Mouse (Mus musculus): ENCODE results near the gene Nrn1l. TPM values are rescaled to one million over a fixed set of nuclear protein-coding genes. Genes with fewer than 3 reads are reported as not detected.

The Nrn1l gene
- polyA plus RNA-seq, 1 experiment: not detected

- Histone ChIP-seq H3K4me1 (ENCODE audit: control insufficient read depth, insufficient read depth, low read length) (peaks cover 34% of the 10 kb centered on the region), H3K4me3 (ENCODE audit: insufficient read depth, low read length) (peak overlapping the region; percentile 89), H3K27ac (ENCODE audit: insufficient read depth, low read depth, low read length) (peak overlapping the region; percentile 48)
- TF ChIP-seq CTCF (IDR thresholded peaks at IDR 0.05; ENCODE audit: low read depth, low read length) (no peak), POLR2A (IDR thresholded peaks at IDR 0.05; ENCODE audit: borderline replicate concordance, low read depth, low read length) (no peak)
Observed at GRCm38 (mm10) chr8:105855248-105856167, 37.9 kb upstream of the Nrn1l start.

- 0 out of 2 replicates have a peak overlapping the region, but pooled peaks have one; percentile 48 for H3K27ac ChIP-seq (ENCODE audit: insufficient read depth, low read depth, low read length)
- H3K4me1 ChIP-seq (ENCODE audit: control insufficient read depth, insufficient read depth, low read length): peaks cover 30% of the 10 kb centered on the region
Observed at GRCm38 (mm10) chr8:105856168-105856835, 37.1 kb upstream of the Nrn1l start.

GRCm38 (mm10) chr8:105858495-105858894 lies 34.9 kb upstream of the Nrn1l start:
- no peak overlapping the region for H3K4me3 ChIP-seq (ENCODE audit: insufficient read depth, low read length)
- H3K27ac ChIP-seq (ENCODE audit: insufficient read depth, low read depth, low read length): peak overlapping the region; percentile 61
- TF ChIP-seq CTCF (IDR thresholded peaks at IDR 0.05; ENCODE audit: low read depth, low read length) (no peak), POLR2A (IDR thresholded peaks at IDR 0.05; ENCODE audit: borderline replicate concordance, low read depth, low read length) (no peak)
- H3K4me1 ChIP-seq (ENCODE audit: control insufficient read depth, insufficient read depth, low read length): peaks cover 33% of the 10 kb centered on the region

More at GRCm38 (mm10) chr8:105856168-105856835, 37.1 kb upstream of the Nrn1l start:
- TF ChIP-seq CTCF (IDR thresholded peaks at IDR 0.05; ENCODE audit: low read depth, low read length) (no peak), POLR2A (IDR thresholded peaks at IDR 0.05; ENCODE audit: borderline replicate concordance, low read depth, low read length) (no peak)
- H3K4me3 ChIP-seq (ENCODE audit: insufficient read depth, low read length): peak overlapping the region; percentile 89

- peaks cover 32% of the 10 kb centered on the region for H3K4me1 ChIP-seq (ENCODE audit: control insufficient read depth, insufficient read depth, low read length)
Observed at GRCm38 (mm10) chr8:105859314-105859713, 34.1 kb upstream of the Nrn1l start.

GRCm38 (mm10) chr8:105860143-105860981 lies 33.0 kb upstream of the Nrn1l start, which contains the start of gene Nutf2:
TSS of gene Nutf2 (plus strand) at chr8:105860580.
- no peak for TF ChIP-seq CTCF (IDR thresholded peaks at IDR 0.05; ENCODE audit: low read depth, low read length)
- no peak for TF ChIP-seq POLR2A (IDR thresholded peaks at IDR 0.05; ENCODE audit: borderline replicate concordance, low read depth, low read length)
- H3K27ac ChIP-seq (ENCODE audit: insufficient read depth, low read depth, low read length): peak within 1 kb of the TSS; percentile 70
- H3K4me1 ChIP-seq (ENCODE audit: control insufficient read depth, insufficient read depth, low read length): peaks cover 31% of the 10 kb centered on the region
- H3K4me3 ChIP-seq (ENCODE audit: insufficient read depth, low read length): peak within 1 kb of the TSS; percentile 70

More at GRCm38 (mm10) chr8:105859314-105859713, 34.1 kb upstream of the Nrn1l start:
- TF ChIP-seq CTCF (IDR thresholded peaks at IDR 0.05; ENCODE audit: low read depth, low read length) (no peak), POLR2A (IDR thresholded peaks at IDR 0.05; ENCODE audit: borderline replicate concordance, low read depth, low read length) (no peak)
- Histone ChIP-seq H3K4me3 (ENCODE audit: insufficient read depth, low read length) (peak overlapping the region; percentile 53; the same call in 1 of the 2 replicates), H3K27ac (ENCODE audit: insufficient read depth, low read depth, low read length) (peak overlapping the region; percentile 61)

- TF ChIP-seq CTCF (IDR thresholded peaks at IDR 0.05; ENCODE audit: low read depth, low read length): no peak
- TF ChIP-seq POLR2A (IDR thresholded peaks at IDR 0.05; ENCODE audit: borderline replicate concordance, low read depth, low read length): no peak
- Histone ChIP-seq H3K27ac (ENCODE audit: insufficient read depth, low read depth, low read length) (0 out of 2 replicates have a peak overlapping the region, but pooled peaks have one; percentile 70), H3K4me3 (ENCODE audit: insufficient read depth, low read length) (peak overlapping the region; percentile 70), H3K4me1 (ENCODE audit: control insufficient read depth, insufficient read depth, low read length) (peaks cover 27% of the 10 kb centered on the region)
Observed at GRCm38 (mm10) chr8:105861951-105862350, 31.4 kb upstream of the Nrn1l start.

GRCm38 (mm10) chr8:105866364-105867029 lies 26.9 kb upstream of the Nrn1l start:
- H3K4me3 ChIP-seq (ENCODE audit: insufficient read depth, low read length): no peak overlapping the region
- TF ChIP-seq POLR2A (IDR thresholded peaks at IDR 0.05; ENCODE audit: borderline replicate concordance, low read depth, low read length) (no peak), CTCF (IDR thresholded peaks at IDR 0.05; ENCODE audit: low read depth, low read length) (0 out of 2 replicates have a peak, but pooled peaks have one; percentile 5)
- no peak overlapping the region for H3K27ac ChIP-seq (ENCODE audit: insufficient read depth, low read depth, low read length)
- peaks cover 5% of the 10 kb centered on the region; the same call in 1 of the 2 replicates for H3K4me1 ChIP-seq (ENCODE audit: control insufficient read depth, insufficient read depth, low read length)

GRCm38 (mm10) chr8:105874301-105874700 lies 19.1 kb upstream of the Nrn1l start:
- TF ChIP-seq CTCF (IDR thresholded peaks at IDR 0.05; ENCODE audit: low read depth, low read length): no peak
- TF ChIP-seq POLR2A (IDR thresholded peaks at IDR 0.05; ENCODE audit: borderline replicate concordance, low read depth, low read length): no peak
- H3K27ac ChIP-seq (ENCODE audit: insufficient read depth, low read depth, low read length): peak overlapping the region; percentile 61
- H3K4me3 ChIP-seq (ENCODE audit: insufficient read depth, low read length): 0 out of 2 replicates have a peak overlapping the region, but pooled peaks have one; percentile 1
- peaks cover 33% of the 10 kb centered on the region for H3K4me1 ChIP-seq (ENCODE audit: control insufficient read depth, insufficient read depth, low read length)
